Mouse (Mus musculus): ENCODE data around the gene Saxo2.
A peak's percentile ranks its signal among the peaks of the same experiment; 100 is the strongest.

Saxo2 gene

GRCm38 (mm10) chr7:82648353-82649080 lies at the start of gene Saxo2, which contains the start of gene Efl1:
Gene Saxo2, minus strand, starts transcription at chr7:82648528.
Gene Efl1, plus strand, starts transcription at chr7:82648614.
- DNase-seq: peak; percentile 94

GRCm38 (mm10) chr7:82697668-82698067 lies 49.3 kb upstream of the Saxo2 start:
- no peak for DNase-seq

- no peak for DNase-seq
Observed at GRCm38 (mm10) chr7:82691021-82691738, 42.9 kb upstream of the Saxo2 start.

GRCm38 (mm10) chr7:82688736-82689135 lies 40.4 kb upstream of the Saxo2 start:
- no peak for DNase-seq

GRCm38 (mm10) chr7:82679901-82680300 lies 31.6 kb upstream of the Saxo2 start:
- DNase-seq: no peak

GRCm38 (mm10) chr7:82676834-82677233 lies 28.5 kb upstream of the Saxo2 start:
- no peak for DNase-seq

GRCm38 (mm10) chr7:82676001-82676400 lies 27.7 kb upstream of the Saxo2 start:
- no peak for DNase-seq

- no peak for DNase-seq
Observed at GRCm38 (mm10) chr7:82664604-82665003, 16.3 kb upstream of the Saxo2 start.

- no peak for DNase-seq
Observed at GRCm38 (mm10) chr7:82649081-82649445, 735 bp upstream of the Saxo2 start.

GRCm38 (mm10) chr7:82647909-82648308 lies 419 bp downstream of the Saxo2 start:
- no peak for DNase-seq

GRCm38 (mm10) chr7:82647183-82647582 lies 1.1 kb downstream of the Saxo2 start:
- no peak for DNase-seq

GRCm38 (mm10) chr7:82625342-82625741 lies 23.0 kb downstream of the Saxo2 start:
- DNase-seq: no peak

- no peak for DNase-seq
Observed at GRCm38 (mm10) chr7:82609629-82610028, 38.7 kb downstream of the Saxo2 start.

GRCm38 (mm10) chr7:82605425-82605824 lies 42.9 kb downstream of the Saxo2 start:
- no peak for DNase-seq

GRCm38 (mm10) chr7:82602008-82602407 lies 46.3 kb downstream of the Saxo2 start:
- no peak for DNase-seq

GRCm38 (mm10) chr7:82590931-82591330 lies 57.4 kb downstream of the Saxo2 start:
- no peak for DNase-seq

Measured in cerebellum, adult 11-12 months (tissue).